Mouse (Mus musculus) c-Kit-negative CD71-positive TER-119-positive erythroid progenitor cells, embryonic 14.5 days (primary cell): ENCODE results near the gene Awat1.
A peak's percentile ranks its signal among the peaks of the same experiment; 100 is the strongest.

ENCODE experiments used
- DNase-seq: peaks from one replicate; pipeline ENCODE4 v3.0.0-alpha.2; 2013; ENCODE audit warnings: low read depth, low spot score

Gene Awat1

GRCm38 (mm10) chrX:100571951-100572350 is at the start of gene Awat1:
Gene Awat1, plus strand, starts transcription at chrX:100572251.
- no peak for DNase-seq

- DNase-seq, result no peak
Observed at GRCm38 (mm10) chrX:100524471-100524870, 47.6 kb upstream of the Awat1 start, which contains the start of gene Dgat2l6. Gene Dgat2l6, plus strand, starts transcription at chrX:100524838.

- no peak for DNase-seq
Observed at GRCm38 (mm10) chrX:100556026-100556425, 16.0 kb upstream of the Awat1 start.

GRCm38 (mm10) chrX:100565696-100566095 is 6.4 kb upstream of the Awat1 start:
- no peak for DNase-seq

- DNase-seq, result no peak
Observed at GRCm38 (mm10) chrX:100594791-100595190, 22.7 kb downstream of the Awat1 start, which contains the start of gene P2ry4. Gene P2ry4, minus strand, starts transcription at chrX:100594869.

- no peak for DNase-seq
Observed at GRCm38 (mm10) chrX:100597439-100597838, 25.4 kb downstream of the Awat1 start.

- DNase-seq, result no peak
Observed at GRCm38 (mm10) chrX:100599755-100600154, 27.7 kb downstream of the Awat1 start.

GRCm38 (mm10) chrX:100605314-100605713 is 33.3 kb downstream of the Awat1 start, which contains the start of gene Arr3:
Gene Arr3, plus strand, starts transcription at chrX:100605497.
- DNase-seq, result no peak

GRCm38 (mm10) chrX:100618488-100618887 is 46.4 kb downstream of the Awat1 start:
- DNase-seq, result no peak

GRCm38 (mm10) chrX:100621366-100621765 is 49.3 kb downstream of the Awat1 start:
- DNase-seq, result no peak

- DNase-seq, result no peak
Observed at GRCm38 (mm10) chrX:100624242-100624641, 52.2 kb downstream of the Awat1 start.

- DNase-seq, result no peak
Observed at GRCm38 (mm10) chrX:100625146-100625545, 53.1 kb downstream of the Awat1 start.

- DNase-seq, result no peak
Observed at GRCm38 (mm10) chrX:100625546-100625801, 53.4 kb downstream of the Awat1 start, which contains the start of gene Kif4. Gene Kif4, plus strand, starts transcription at chrX:100625737.

- peak; percentile 82 for DNase-seq
Observed at GRCm38 (mm10) chrX:100625802-100626793, 54.0 kb downstream of the Awat1 start, which contains the start of gene Pdzd11. Gene Pdzd11, minus strand, starts transcription at chrX:100626568.
